Mouse (Mus musculus): ENCODE measurements around the gene Rangrf.

DNA sequence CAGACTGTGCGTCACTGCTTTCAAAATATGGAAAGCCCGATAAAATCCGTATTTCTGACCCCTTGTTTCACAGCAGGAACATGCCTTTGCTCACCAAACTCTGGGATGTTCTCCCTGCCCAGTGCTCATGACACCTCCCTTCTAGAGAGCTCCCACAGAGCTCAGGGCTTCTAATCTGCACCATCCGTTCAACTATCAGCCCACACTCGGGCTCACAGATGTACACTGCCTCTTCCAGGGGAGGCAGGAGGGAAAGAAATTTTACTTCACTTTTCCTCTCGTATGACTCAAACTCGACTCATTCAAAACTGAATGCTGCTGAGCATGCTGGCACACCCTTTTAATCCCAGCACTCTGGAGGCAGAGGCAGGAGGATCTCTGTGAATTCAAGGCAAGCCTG lies 30.2 kb upstream of the Rangrf start:
- TF ChIP-seq CTCF (IDR thresholded peaks at IDR 0.05; ENCODE audit: borderline replicate concordance, extremely low read depth, insufficient read depth, insufficient read length) (no peak), POLR2A (IDR thresholded peaks at IDR 0.05; ENCODE audit: borderline replicate concordance, extremely low read depth, insufficient read depth, insufficient read length, poor library complexity, severe bottlenecking) (no peak)
